Mouse (Mus musculus) hindbrain, embryonic 13.5 days (tissue): ENCODE measurements around the gene Mettl15. TPM values are rescaled to one million over a fixed set of nuclear protein-coding genes. Genes with fewer than 3 reads are reported as not detected.

Source experiments
- ATAC-seq: fragments of 200-750 bp; cut with Nextera tagmentation; 2 replicates; pipeline ENCODE4 v1.8.0; 2017; ENCODE audit warnings: moderate TSS enrichment; ENCODE audit not compliant: low FRiP score
- H3K27ac ChIP-seq: fragments of 300-500 bp; sonication (generic); 2 replicates; pipeline ENCODE4 v1.5.1; 2015; ENCODE audit warnings: inconsistent platforms, mild to moderate bottlenecking, moderate library complexity
- H3K27me3 ChIP-seq: fragments of 300-500 bp; sonication (generic); 2 replicates; pipeline ENCODE4 v1.6.1; 2015; ENCODE audit warnings: mild to moderate bottlenecking, inconsistent platforms
- H3K36me3 ChIP-seq: fragments of 300-500 bp; sonication (generic); 2 replicates; pipeline ENCODE4 v1.6.1; 2015; ENCODE audit warnings: mild to moderate bottlenecking, inconsistent platforms
- H3K4me1 ChIP-seq: fragments of 300-500 bp; sonication (generic); replicated peaks from 2 replicates; pipeline ENCODE4 v1.6.1; 2015; ENCODE audit warnings: inconsistent platforms
- H3K4me2 ChIP-seq: fragments of 300-500 bp; sonication (generic); 2 replicates; pipeline ENCODE4 v1.6.1; 2015; ENCODE audit warnings: inconsistent platforms, mild to moderate bottlenecking, moderate library complexity
- H3K4me3 ChIP-seq: fragments of 300-500 bp; sonication (generic); 2 replicates; pipeline ENCODE4 v1.5.1; 2015; ENCODE audit warnings: mild to moderate bottlenecking, inconsistent platforms
- H3K9ac ChIP-seq: fragments of 300-500 bp; sonication (generic); 2 replicates; pipeline ENCODE4 v1.6.1; 2015; ENCODE audit warnings: mild to moderate bottlenecking, inconsistent platforms
- H3K9me3 ChIP-seq: fragments of 300-500 bp; sonication (generic); 2 replicates; pipeline ENCODE4 v1.6.1; 2016; ENCODE audit warnings: inconsistent platforms
- WGBS: fragments of 180-500 bp; shearing (Covaris S2); methylation state at CpG from one replicate; pipeline ENCODE4 v1.1.7; 2015; 5-methylcytosine and 5-hydroxymethylcytosine counted together
- polyA plus RNA-seq: library from polyadenylated mRNA; unstranded; fragments of >200 nt; fragmentation: Nextera tagmentation; extraction: Ambion mirVana; gene quantifications from 2 replicates; pipeline ENCODE4 v1.2.1, GENCODE M21; 2015

Mettl15 gene
- 7.6 and 9.5 TPM in 2 replicates for polyA plus RNA-seq

DNA sequence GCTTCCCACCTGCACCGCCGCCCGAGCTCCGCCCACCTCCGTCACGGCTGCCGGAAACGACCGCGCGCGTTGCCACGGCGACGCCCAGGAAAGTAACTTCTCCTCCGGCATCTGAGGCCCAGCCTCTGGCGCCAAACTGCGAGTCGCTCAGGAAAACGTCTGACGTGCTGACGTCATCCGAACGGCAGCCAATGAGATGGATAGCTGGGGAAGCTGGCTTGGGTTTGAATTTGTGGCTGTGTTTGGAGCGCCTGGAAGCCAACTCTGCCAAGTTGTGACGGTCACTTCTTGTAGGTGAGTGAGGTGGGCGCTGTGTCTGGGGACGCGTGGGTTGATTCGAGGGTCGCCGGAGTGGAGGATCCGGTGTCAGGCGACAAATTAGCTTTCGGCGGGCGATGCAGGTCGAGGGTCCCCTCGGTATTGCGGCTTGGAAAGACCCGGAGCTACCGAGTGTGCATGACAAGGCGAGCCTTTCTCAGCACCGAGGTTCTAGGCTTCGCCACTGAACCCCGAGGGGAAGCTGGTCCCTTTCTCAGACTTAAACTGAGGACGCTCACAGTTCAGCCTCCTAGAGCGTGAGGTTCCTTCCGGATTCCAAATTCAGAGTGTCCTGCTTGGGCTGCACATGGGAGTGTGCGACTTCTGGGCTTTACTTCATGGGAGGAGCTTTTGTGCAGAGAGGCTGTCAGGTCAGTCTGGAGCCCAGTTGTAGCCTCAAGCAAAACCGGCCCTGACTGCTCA, at the start of gene Mettl15, which contains the start of gene Kif18a:
Gene Mettl15 (minus strand): TSS at position 149 of the 741 bp plus-strand sequence.
Gene Kif18a (plus strand): TSS at position 139 of the 741 bp plus-strand sequence.
- peak; percentile 99 for ATAC-seq
- H3K9ac ChIP-seq, result peak within 1 kb of the TSS; percentile 74
- peaks cover 14% of the 10 kb centered on the region for H3K4me1 ChIP-seq
- H3K27ac ChIP-seq, result peak within 1 kb of the TSS; percentile 77
- WGBS, result under 1% methylated on average over 51 of the region's 51 CpGs
- peak within 1 kb of the TSS; percentile 67 for H3K4me3 ChIP-seq
- H3K4me2 ChIP-seq, result peak within 1 kb of the TSS; percentile 92
- H3K36me3 ChIP-seq, result no peaks in the 10 kb centered on the region
- no peaks in the 10 kb centered on the region for H3K27me3 ChIP-seq
- no peaks in the 10 kb centered on the region for H3K9me3 ChIP-seq

DNA sequence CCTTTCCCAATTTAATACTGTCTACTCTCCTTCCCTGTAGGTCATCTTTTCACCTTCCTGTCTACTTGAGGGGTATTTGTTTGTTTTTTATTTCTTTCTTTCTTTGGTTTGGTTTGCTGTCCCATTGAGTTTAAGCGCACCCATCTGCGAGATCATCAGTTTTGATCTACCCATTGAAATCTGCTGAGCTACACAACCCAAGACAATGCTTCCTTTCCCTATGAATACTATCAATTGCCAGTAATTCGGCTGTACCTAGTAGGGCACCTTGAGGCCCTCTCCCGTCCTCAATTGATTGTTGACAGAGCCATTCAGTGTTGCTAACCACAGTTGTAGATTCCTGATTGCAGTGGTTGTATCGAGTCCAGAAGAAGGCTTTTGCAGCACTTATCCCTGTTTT, 30.8 kb upstream of the Mettl15 start:
- ATAC-seq, result no peak
- Histone ChIP-seq H3K4me1 (no peaks in the 10 kb centered on the region), H3K36me3 (0 out of 2 replicates have a peak, but pooled peaks cover 6% of the 10 kb centered on the region), H3K27me3 (no peaks in the 10 kb centered on the region), H3K9me3 (no peaks in the 10 kb centered on the region), H3K27ac (no peak overlapping the region), H3K4me3 (no peak overlapping the region), H3K9ac (no peak overlapping the region), H3K4me2 (no peak overlapping the region)
- WGBS, result 94% methylated on average over 5 of the region's 5 CpGs

DNA sequence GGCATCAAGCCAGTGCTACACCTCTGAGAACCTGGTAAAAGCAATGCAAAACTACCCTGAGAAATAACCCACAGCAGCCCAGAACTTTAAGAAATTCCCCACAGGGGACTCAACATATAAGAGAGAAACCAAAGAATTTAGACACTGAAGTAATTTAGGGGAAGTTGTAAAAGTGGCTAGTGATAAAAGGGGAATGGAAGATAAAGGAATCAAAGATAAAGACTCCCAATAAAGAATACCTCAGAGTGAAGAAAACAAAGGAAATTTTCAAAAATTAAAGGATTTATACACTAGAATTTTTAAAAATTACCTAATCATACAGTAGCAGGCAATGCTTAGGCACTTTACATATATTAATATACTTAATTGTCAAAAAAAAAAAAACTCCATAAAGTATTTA, 23.1 kb upstream of the Mettl15 start:
- H3K9ac ChIP-seq, result no peak overlapping the region
- no peak overlapping the region for H3K4me2 ChIP-seq
- ATAC-seq, result no peak
- no peaks in the 10 kb centered on the region for H3K9me3 ChIP-seq
- H3K27ac ChIP-seq, result no peak overlapping the region
- H3K27me3 ChIP-seq, result no peaks in the 10 kb centered on the region
- H3K4me1 ChIP-seq, result no peaks in the 10 kb centered on the region
- no peaks in the 10 kb centered on the region for H3K36me3 ChIP-seq
- H3K4me3 ChIP-seq, result no peak overlapping the region

DNA sequence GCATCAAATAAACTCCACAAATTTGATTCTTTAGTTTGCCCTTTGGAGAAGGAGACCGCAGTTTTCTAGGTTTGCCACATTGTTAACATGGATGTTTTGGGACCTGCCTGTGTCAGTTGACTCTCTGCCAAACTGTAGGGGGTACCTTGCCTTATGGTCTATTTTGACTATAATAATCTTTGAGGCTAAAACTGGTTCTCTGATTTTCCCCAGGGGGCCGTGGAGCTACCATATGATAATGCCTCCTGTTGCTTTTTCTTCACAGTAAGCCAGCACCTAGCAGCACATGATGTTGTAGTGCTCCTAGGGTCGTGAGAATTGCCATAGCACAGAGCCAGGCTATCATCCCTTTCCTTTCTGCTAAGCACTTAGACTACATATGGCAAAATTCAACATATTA, 21.7 kb upstream of the Mettl15 start:
- H3K27ac ChIP-seq, result no peak overlapping the region
- no peak for ATAC-seq
- H3K4me3 ChIP-seq, result no peak overlapping the region
- H3K9ac ChIP-seq, result no peak overlapping the region
- WGBS, result 91% methylated on average over 3 of the region's 3 CpGs
- no peaks in the 10 kb centered on the region for H3K36me3 ChIP-seq
- H3K9me3 ChIP-seq, result no peaks in the 10 kb centered on the region
- no peak overlapping the region for H3K4me2 ChIP-seq
- H3K27me3 ChIP-seq, result no peaks in the 10 kb centered on the region
- H3K4me1 ChIP-seq, result no peaks in the 10 kb centered on the region

DNA sequence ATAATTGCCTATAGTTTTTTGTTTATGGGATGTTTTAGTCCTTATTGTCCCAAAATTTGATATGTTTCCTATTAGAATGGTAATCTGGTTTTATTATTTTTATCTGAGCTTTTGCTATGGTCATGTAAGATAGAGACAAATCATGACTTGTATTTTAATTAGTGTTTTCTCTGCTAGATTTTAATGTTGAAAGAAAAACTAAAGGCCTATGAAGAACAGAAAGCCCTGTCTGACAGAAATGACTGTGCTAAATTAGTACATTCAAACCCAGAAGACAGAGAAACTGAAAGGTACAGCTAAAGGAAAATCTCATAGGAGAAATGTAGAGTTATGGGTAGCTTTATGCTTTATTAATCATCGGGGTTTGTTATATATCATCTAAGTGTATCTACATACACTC, 17.6 kb upstream of the Mettl15 start:
- no peaks in the 10 kb centered on the region for H3K27me3 ChIP-seq
- no peak overlapping the region for H3K4me2 ChIP-seq
- H3K4me1 ChIP-seq, result no peaks in the 10 kb centered on the region
- no peaks in the 10 kb centered on the region for H3K9me3 ChIP-seq
- H3K9ac ChIP-seq, result no peak overlapping the region
- no peak for ATAC-seq
- H3K36me3 ChIP-seq, result no peaks in the 10 kb centered on the region
- no peak overlapping the region for H3K4me3 ChIP-seq
- 95% methylated on average over 1 of the region's 1 CpGs for WGBS
- no peak overlapping the region for H3K27ac ChIP-seq

DNA sequence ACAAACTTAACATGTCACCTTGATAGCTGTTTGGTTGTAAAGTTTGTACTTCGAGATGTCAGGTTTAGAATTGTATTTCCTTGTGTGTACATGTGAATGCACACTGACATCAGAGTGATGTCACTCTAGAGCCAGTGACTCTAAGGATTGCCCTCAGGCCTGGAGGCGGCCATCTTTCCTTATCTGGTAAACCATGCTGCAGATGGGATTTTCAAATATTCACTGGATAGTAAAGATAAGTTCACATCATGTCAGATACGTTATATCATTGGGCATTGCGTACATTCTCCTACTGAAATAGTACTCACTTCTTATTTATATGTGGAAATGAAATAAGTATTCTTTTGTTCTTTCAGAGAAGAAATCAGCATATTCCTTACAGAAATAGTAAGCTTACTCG, 15.7 kb upstream of the Mettl15 start:
- 93% methylated on average over 5 of the region's 5 CpGs for WGBS
- Histone ChIP-seq H3K4me2 (no peak overlapping the region), H3K4me1 (no peaks in the 10 kb centered on the region), H3K4me3 (no peak overlapping the region), H3K36me3 (no peaks in the 10 kb centered on the region), H3K27me3 (no peaks in the 10 kb centered on the region), H3K9ac (no peak overlapping the region), H3K9me3 (no peaks in the 10 kb centered on the region), H3K27ac (no peak overlapping the region)
- no peak for ATAC-seq

DNA sequence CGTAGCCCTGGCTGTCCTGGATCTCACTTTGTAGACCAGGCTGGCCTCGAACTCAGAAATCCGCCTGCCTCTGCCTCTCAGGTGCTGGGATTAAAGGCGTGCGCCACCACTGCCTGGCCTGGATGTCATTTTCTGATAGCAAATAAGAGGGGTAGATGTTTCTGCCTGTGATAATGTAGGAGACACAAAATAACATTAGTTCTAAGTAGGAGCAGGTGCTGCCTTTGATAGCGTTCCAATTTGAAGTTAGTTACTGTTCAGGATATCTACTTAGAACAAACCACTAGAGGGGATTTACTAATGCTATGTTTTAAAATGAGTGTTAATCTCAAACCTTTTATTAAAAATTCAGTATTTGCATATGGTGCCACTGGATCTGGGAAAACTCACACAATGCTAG, 8.8 kb upstream of the Mettl15 start:
- H3K27ac ChIP-seq, result no peak overlapping the region
- H3K9ac ChIP-seq, result no peak overlapping the region
- 95% methylated on average over 6 of the region's 6 CpGs for WGBS

DNA sequence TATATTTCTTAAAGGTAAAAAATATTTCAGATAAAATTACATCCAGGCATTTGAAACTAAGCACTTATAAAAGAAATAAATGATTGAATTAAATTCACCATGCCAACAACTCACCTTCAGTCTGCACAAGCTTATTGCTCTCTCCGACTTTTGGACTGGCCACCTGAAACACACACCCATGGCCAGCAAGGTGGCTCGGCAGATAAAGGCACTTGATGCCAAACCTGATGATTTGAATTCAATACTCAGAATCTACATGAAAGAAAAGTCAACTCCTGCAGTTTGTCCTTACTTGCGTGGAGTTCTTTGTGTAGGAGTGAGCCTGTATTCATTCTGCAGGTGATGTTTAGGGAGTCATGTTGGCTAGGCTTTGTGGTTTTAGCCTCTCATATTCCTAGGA, 3.6 kb upstream of the Mettl15 start:
- H3K36me3 ChIP-seq, result no peaks in the 10 kb centered on the region
- no peak overlapping the region for H3K4me2 ChIP-seq
- WGBS, result 87% methylated on average over 3 of the region's 3 CpGs

More for the DNA sequence above, 8.8 kb upstream of the Mettl15 start:
- H3K27me3 ChIP-seq, result no peaks in the 10 kb centered on the region
- no peaks in the 10 kb centered on the region for H3K9me3 ChIP-seq
- no peaks in the 10 kb centered on the region for H3K36me3 ChIP-seq
- no peak overlapping the region for H3K4me3 ChIP-seq
- no peak overlapping the region for H3K4me2 ChIP-seq
- H3K4me1 ChIP-seq, result no peaks in the 10 kb centered on the region
- no peak for ATAC-seq

DNA sequence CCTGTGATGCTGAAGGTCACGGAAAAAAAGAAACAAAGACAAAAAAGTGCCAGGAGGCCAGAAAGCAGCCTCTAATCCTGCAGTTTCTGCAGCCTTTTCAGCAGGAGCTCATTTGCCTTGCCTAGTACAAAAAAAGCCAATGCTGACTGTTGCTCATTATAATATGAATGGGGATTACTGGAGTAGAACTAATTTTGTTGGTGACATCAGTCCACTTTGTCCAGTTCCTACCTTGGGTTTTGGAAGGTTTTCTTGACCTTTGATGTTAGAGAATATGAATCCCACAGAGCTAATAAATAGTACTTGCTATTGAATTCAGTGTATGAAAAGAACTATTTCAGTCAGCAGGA, 768 bp upstream of the Mettl15 start:
- no peak for ATAC-seq
- 3% methylated on average over 1 of the region's 1 CpGs for WGBS
- H3K36me3 ChIP-seq, result no peaks in the 10 kb centered on the region
- H3K4me1 ChIP-seq, result peaks cover 14% of the 10 kb centered on the region
- H3K27ac ChIP-seq, result peak overlapping the region; percentile 67
- no peaks in the 10 kb centered on the region for H3K27me3 ChIP-seq
- H3K9ac ChIP-seq, result peak overlapping the region; percentile 74
- no peaks in the 10 kb centered on the region for H3K9me3 ChIP-seq
- peak overlapping the region; percentile 92 for H3K4me2 ChIP-seq
- peak overlapping the region; percentile 67 for H3K4me3 ChIP-seq

More for the DNA sequence above, 3.6 kb upstream of the Mettl15 start:
- no peak overlapping the region for H3K4me3 ChIP-seq
- H3K27ac ChIP-seq, result no peak overlapping the region
- no peaks in the 10 kb centered on the region for H3K9me3 ChIP-seq
- no peak overlapping the region for H3K9ac ChIP-seq
- ATAC-seq, result no peak
- peaks cover 5% of the 10 kb centered on the region for H3K4me1 ChIP-seq
- no peaks in the 10 kb centered on the region for H3K27me3 ChIP-seq

DNA sequence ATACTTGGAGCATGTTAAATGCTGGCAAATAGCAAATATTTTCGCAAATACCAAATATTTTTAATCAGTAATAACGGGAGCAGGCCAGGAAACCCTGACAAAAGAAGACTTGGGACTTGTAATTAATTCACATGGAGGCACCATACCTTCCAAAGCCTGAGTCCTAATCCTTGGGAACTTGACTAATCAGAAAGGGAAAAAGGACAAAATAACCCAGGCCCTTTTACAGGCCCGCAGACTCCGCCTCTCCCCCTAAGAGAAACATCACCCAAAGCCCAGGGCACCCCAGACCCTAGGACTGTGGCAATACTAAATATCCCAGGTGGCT, 312 bp downstream of the Mettl15 start:
- peak overlapping the region; percentile 77 for H3K27ac ChIP-seq
- H3K36me3 ChIP-seq, result no peaks in the 10 kb centered on the region
- no peaks in the 10 kb centered on the region for H3K27me3 ChIP-seq
- H3K4me1 ChIP-seq, result peaks cover 14% of the 10 kb centered on the region
- WGBS, result 6% methylated on average over 4 of the region's 4 CpGs
- no peak for ATAC-seq
- H3K4me2 ChIP-seq, result peak overlapping the region; percentile 92
- peak overlapping the region; percentile 67 for H3K4me3 ChIP-seq
- H3K9me3 ChIP-seq, result no peaks in the 10 kb centered on the region
- H3K9ac ChIP-seq, result peak overlapping the region; percentile 65

DNA sequence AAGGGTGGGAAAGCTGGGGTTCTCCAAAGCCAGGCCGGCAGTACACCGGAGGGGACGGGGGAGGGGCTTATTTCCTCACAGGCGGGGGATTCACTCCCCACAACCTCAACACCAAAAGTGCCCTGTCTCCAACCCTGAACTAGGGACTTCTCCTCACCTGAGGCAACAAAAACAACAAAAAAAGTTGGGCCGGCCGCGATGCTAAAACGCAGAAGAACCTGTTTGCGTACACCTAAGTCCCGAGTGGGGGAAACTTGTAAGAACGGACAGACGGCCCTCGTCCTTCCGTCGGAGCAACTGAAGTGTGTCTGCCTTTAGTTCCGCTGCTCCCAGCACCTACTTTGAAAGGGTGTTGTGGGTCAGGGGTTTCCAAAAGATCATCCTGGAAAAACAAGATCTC, 2.5 kb downstream of the Mettl15 start:
- ATAC-seq, result no peak
- Histone ChIP-seq H3K27ac (no peak overlapping the region), H3K9ac (peak overlapping the region; percentile 59), H3K9me3 (no peaks in the 10 kb centered on the region), H3K4me3 (peak overlapping the region; percentile 42), H3K27me3 (no peaks in the 10 kb centered on the region), H3K36me3 (no peaks in the 10 kb centered on the region), H3K4me2 (peak overlapping the region; percentile 54), H3K4me1 (peaks cover 14% of the 10 kb centered on the region)
- 0% methylated on average over 16 of the region's 16 CpGs for WGBS

DNA sequence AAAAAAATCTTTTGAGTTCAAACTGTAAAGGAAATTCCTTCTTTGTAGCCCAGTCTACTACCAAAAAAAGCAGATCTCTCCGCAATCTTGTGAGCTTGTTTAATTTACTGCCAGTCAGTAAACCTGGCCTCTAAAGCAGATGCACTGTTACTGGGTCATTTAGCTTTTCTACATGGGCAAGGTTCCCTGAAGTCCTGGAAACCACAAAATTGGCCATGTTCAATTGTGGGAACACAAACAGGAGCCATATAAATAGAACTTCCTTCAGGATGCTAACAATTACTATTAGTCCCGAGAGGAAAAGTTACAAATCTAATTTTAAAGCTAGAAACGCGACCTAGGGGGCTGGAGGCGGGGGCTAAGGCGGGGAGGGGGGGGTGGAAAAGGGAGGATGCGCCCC, 3.0 kb downstream of the Mettl15 start:
- 7% methylated on average over 7 of the region's 7 CpGs for WGBS
- Histone ChIP-seq H3K4me1 (peaks cover 14% of the 10 kb centered on the region), H3K27ac (no peak overlapping the region), H3K4me2 (peak overlapping the region; percentile 54), H3K9ac (peak overlapping the region; percentile 59), H3K9me3 (no peaks in the 10 kb centered on the region), H3K27me3 (no peaks in the 10 kb centered on the region), H3K36me3 (no peaks in the 10 kb centered on the region), H3K4me3 (peak overlapping the region; percentile 42)
- ATAC-seq, result no peak

DNA sequence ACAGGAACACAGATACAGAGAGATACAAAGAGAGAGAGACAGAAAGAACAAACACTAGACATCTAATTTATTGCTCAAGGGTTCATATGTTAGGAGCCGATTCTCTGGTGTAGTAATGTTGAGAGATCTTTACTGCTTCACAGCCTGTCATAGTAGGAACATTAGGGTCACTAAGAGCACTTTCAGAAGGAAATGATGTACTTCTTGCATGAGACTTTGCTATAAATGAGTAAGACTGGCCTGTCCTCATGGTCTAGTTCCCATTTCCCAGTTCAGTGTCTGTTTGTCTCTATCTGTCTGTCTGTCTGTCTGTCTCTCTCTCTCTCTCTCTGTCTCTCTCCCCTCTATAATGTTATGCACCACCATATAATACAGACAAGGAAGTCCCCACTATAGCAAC, 7.5 kb downstream of the Mettl15 start:
- Histone ChIP-seq H3K27ac (no peak overlapping the region), H3K9ac (no peak overlapping the region), H3K36me3 (no peaks in the 10 kb centered on the region), H3K9me3 (no peaks in the 10 kb centered on the region), H3K4me3 (no peak overlapping the region), H3K4me2 (no peak overlapping the region), H3K27me3 (no peaks in the 10 kb centered on the region), H3K4me1 (peaks cover 7% of the 10 kb centered on the region)
- 92% methylated on average over 1 of the region's 1 CpGs for WGBS
- ATAC-seq, result no peak
